Mouse (Mus musculus) hindbrain, embryonic 13.5 days (tissue): Measurements from ENCODE around the gene Srsf2. TPM values are rescaled to one million over a fixed set of nuclear protein-coding genes. Genes with fewer than 3 reads are reported as not detected.
"Not testable (repeated sequence)": the region's sequence is repeated elsewhere in the genome, so short reads cannot be mapped to it uniquely, and the experiment has no call there.

Source experiments
- ATAC-seq: fragments of 200-750 bp; cut with Nextera tagmentation; 2 replicates; pipeline ENCODE4 v1.8.0; 2017; ENCODE audit warnings: moderate TSS enrichment; ENCODE audit not compliant: low FRiP score
- H3K27ac ChIP-seq: fragments of 300-500 bp; sonication (generic); 2 replicates; pipeline ENCODE4 v1.5.1; 2015; ENCODE audit warnings: inconsistent platforms, mild to moderate bottlenecking, moderate library complexity
- H3K27me3 ChIP-seq: fragments of 300-500 bp; sonication (generic); 2 replicates; pipeline ENCODE4 v1.6.1; 2015; ENCODE audit warnings: mild to moderate bottlenecking, inconsistent platforms
- H3K36me3 ChIP-seq: fragments of 300-500 bp; sonication (generic); 2 replicates; pipeline ENCODE4 v1.6.1; 2015; ENCODE audit warnings: mild to moderate bottlenecking, inconsistent platforms
- H3K4me1 ChIP-seq: fragments of 300-500 bp; sonication (generic); replicated peaks from 2 replicates; pipeline ENCODE4 v1.6.1; 2015; ENCODE audit warnings: inconsistent platforms
- H3K4me2 ChIP-seq: fragments of 300-500 bp; sonication (generic); 2 replicates; pipeline ENCODE4 v1.6.1; 2015; ENCODE audit warnings: inconsistent platforms, mild to moderate bottlenecking, moderate library complexity
- H3K4me3 ChIP-seq: fragments of 300-500 bp; sonication (generic); 2 replicates; pipeline ENCODE4 v1.5.1; 2015; ENCODE audit warnings: mild to moderate bottlenecking, inconsistent platforms
- H3K9ac ChIP-seq: fragments of 300-500 bp; sonication (generic); 2 replicates; pipeline ENCODE4 v1.6.1; 2015; ENCODE audit warnings: mild to moderate bottlenecking, inconsistent platforms
- H3K9me3 ChIP-seq: fragments of 300-500 bp; sonication (generic); 2 replicates; pipeline ENCODE4 v1.6.1; 2016; ENCODE audit warnings: inconsistent platforms
- WGBS: fragments of 180-500 bp; shearing (Covaris S2); methylation state at CpG from one replicate; pipeline ENCODE4 v1.1.7; 2015; 5-methylcytosine and 5-hydroxymethylcytosine counted together
- polyA plus RNA-seq: library from polyadenylated mRNA; unstranded; fragments of >200 nt; fragmentation: Nextera tagmentation; extraction: Ambion mirVana; gene quantifications from 2 replicates; pipeline ENCODE4 v1.2.1, GENCODE M21; 2015

Srsf2 gene
- 588 and 607 TPM in 2 replicates for polyA plus RNA-seq

DNA sequence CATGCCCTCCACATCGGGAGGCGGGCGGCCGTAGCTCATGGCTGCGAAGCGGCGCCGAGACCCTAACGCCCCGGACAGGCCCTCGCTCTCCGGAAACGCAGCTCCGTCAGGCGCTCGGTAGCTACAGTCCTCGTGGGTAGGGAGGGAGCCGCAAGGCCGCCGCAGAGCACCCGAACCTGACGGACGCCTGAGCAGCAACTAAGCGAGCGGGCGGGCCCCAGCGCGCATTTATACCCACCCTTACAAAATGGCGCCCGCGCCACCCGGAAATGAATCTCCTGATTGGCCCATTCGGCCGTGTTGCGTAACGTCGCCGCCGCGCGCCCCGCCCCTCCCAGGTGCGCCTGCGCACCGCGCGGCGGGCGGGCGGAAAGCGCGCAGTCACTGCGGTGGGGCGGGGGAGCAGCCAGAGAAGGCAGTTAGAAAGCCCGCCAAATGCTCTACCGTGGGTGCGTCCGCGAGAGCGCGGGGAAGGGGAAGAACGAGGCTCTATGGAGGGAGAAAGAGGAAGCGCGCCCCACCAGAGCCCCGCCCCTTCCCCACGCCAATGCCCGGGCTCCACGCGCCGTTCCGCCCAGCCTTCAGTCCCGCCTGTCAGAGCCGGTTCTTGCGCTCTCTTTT, at the start of gene Srsf2:
Gene Srsf2, minus strand, starts transcription at position 204 of the 621 bp plus-strand sequence.
- H3K9me3 ChIP-seq, result no peaks in the 10 kb centered on the region
- H3K4me1 ChIP-seq, result peaks cover 36% of the 10 kb centered on the region
- H3K4me2 ChIP-seq, result peak within 1 kb of the TSS; percentile 94
- WGBS, result under 1% methylated on average over 67 of the region's 74 CpGs
- no peaks in the 10 kb centered on the region for H3K27me3 ChIP-seq
- peak within 1 kb of the TSS; percentile 97 for H3K9ac ChIP-seq
- peaks cover 23% of the 10 kb centered on the region for H3K36me3 ChIP-seq
- peak within 1 kb of the TSS; percentile 97 for H3K27ac ChIP-seq
- ATAC-seq, result peak; percentile 91
- H3K4me3 ChIP-seq, result peak within 1 kb of the TSS; percentile 94

DNA sequence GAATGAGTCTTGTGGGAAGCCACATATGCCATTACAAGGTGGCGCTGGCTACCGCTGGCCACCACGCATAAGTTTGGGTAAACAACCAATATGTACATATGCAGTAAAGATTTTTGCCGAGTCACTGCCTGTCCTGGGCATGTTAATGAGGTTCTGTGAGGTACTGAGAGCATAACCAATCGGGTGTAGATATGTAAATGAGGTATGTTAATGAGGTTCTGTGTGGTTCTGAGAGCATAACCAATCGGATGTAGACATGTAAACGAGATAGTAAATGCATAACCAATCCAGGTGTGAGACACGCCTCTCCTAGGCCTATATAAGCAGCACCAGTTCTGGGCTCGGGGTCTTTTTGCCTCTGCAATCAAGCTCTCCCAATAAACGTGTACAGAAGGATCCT, 49.7 kb upstream of the Srsf2 start:
- Histone ChIP-seq H3K27me3 (peaks cover 32% of the 10 kb centered on the region), H3K4me1 (peaks cover 13% of the 10 kb centered on the region)
- ATAC-seq, H3K9ac ChIP-seq, H3K4me2 ChIP-seq, H3K9me3 ChIP-seq, H3K4me3 ChIP-seq, H3K27ac ChIP-seq, H3K36me3 ChIP-seq: not testable (repeated sequence)
- 84% methylated on average over 10 of the region's 10 CpGs for WGBS

DNA sequence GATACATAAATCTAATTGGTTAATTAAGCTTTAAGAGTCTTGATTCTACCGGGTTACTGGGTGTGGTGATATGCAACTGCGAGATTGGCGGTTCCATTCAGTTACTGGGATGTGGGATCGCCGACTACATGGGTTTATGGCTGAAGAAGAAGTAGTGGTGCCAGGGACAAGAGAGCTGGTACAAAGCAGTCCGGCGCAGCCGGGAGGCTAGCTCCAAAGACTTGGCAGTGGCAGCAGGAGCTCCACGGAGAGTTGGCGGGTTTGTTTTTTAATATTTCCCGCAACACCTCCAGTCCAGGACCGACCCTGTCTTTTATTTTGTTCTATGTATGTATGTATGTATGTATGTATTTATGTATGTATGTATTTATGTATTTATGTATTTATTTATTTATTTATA, 46.4 kb upstream of the Srsf2 start:
- H3K27ac ChIP-seq, result no peak overlapping the region
- H3K4me3 ChIP-seq, result no peak overlapping the region
- H3K4me1 ChIP-seq, result no peaks in the 10 kb centered on the region
- ATAC-seq, result no peak
- H3K9ac ChIP-seq, result no peak overlapping the region
- H3K27me3 ChIP-seq, result peaks cover 13% of the 10 kb centered on the region
- H3K36me3 ChIP-seq, result no peaks in the 10 kb centered on the region
- 91% methylated on average over 12 of the region's 12 CpGs for WGBS
- no peaks in the 10 kb centered on the region for H3K9me3 ChIP-seq
- H3K4me2 ChIP-seq, result no peak overlapping the region

DNA sequence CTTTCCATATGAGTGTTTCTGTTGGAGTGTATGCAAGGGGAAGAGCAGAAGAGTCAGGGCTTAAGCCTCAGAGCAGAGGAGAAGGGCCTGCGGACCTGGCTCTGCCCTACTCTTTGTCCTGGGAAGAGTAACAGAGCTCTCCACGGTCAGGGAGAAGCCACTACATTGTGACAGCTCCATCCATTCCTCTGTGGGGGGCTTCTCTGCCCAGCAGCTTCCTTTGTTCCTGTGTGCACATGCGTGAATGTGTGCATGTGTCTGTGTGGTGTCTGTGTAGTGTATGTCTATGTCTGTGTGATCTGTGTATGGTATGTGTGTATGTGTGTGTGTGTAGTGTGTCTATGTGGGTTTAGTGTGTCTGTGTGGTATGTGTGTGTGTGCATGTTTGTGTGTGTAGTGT, 42.5 kb upstream of the Srsf2 start:
- no peak for ATAC-seq
- WGBS, result 44% methylated on average over 3 of the region's 3 CpGs

DNA sequence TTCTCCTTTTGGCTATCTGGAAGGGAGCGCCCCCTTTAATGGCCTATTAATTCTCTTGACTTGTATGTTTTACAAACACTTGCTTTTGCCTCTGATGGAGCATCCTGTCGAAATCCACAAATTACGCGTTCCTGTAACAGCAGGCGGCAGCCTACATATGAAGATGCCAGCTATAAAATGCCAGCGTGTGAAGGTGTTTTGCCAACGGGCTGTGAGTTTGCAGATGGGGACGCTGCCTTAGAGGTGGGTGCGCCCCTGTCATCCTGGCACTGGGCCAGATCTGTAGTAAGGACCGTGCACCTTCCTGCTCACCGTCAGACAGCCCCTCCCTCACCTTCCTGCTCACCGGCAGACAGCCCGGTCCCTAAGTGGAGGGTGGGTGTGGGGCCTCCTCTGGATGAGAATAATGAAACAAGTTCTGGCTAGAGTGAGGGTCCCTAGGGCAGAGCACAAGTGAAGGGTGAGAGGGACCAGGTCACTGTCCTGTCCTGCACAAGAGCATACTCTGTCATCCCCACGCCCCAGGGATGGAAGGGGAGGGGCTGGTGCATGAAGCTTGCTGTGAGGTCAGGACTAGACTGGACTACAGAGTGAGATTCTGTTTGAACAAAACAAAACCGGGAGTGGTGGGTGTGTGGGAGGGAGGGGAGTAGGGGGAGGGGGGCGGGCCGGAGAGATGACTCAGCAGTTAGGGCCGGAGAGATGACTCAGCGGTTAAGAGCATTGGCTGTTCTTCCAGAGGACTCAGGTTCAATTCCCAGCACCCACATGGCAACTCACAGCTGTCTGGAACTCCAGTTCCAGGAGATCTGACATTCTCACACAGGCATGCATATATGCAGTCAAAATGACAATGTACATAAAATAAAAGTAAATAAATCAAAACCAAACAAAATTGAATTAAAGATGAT, 40.9 kb upstream of the Srsf2 start:
- no peak overlapping the region for H3K4me3 ChIP-seq
- H3K27ac ChIP-seq, result 0 out of 2 replicates have a peak overlapping the region, but pooled peaks have one; percentile 13
- H3K9ac ChIP-seq, result no peak overlapping the region
- H3K9me3 ChIP-seq, result no peaks in the 10 kb centered on the region
- no peak overlapping the region for H3K4me2 ChIP-seq
- 0 out of 2 replicates have a peak, but pooled peaks cover 7% of the 10 kb centered on the region for H3K4me1 ChIP-seq
- peaks cover 4% of the 10 kb centered on the region; the same call in 1 of the 2 replicates for H3K27me3 ChIP-seq
- H3K36me3 ChIP-seq, result no peaks in the 10 kb centered on the region
- no peak for ATAC-seq
- WGBS, result 70% methylated on average over 19 of the region's 19 CpGs

More for the DNA sequence above, 42.5 kb upstream of the Srsf2 start:
- no peak overlapping the region for H3K4me2 ChIP-seq
- H3K36me3 ChIP-seq, result no peaks in the 10 kb centered on the region
- no peak overlapping the region for H3K4me3 ChIP-seq
- no peak overlapping the region for H3K9ac ChIP-seq
- H3K9me3 ChIP-seq, result no peaks in the 10 kb centered on the region
- 0 out of 2 replicates have a peak, but pooled peaks cover 7% of the 10 kb centered on the region for H3K4me1 ChIP-seq
- no peak overlapping the region for H3K27ac ChIP-seq
- H3K27me3 ChIP-seq, result no peaks in the 10 kb centered on the region

DNA sequence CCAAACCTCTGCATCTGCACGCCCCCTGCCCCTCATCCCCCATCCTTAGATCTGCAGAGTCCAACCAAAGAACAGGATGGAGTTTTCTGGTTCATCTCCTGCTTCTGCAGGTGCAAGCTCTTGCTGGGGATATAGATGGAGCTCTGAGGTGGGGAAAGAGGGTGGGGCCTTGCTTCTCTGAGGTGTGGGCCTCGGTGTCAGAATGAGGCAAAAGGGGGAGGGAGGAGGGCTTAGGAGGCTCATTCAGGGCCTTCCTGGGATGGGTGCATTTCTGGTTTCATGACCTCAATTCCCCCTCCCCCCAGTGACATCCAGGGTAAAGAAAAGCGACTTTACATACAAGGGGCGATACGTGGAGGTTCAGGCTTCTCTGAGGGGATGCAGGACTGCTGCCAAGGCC, 34.2 kb upstream of the Srsf2 start:
- no peak overlapping the region for H3K27ac ChIP-seq
- H3K4me2 ChIP-seq, result no peak overlapping the region
- H3K9ac ChIP-seq, result no peak overlapping the region
- H3K27me3 ChIP-seq, result peaks cover 28% of the 10 kb centered on the region
- no peak for ATAC-seq
- H3K4me3 ChIP-seq, result no peak overlapping the region
- no peaks in the 10 kb centered on the region for H3K9me3 ChIP-seq
- 63% methylated on average over 5 of the region's 5 CpGs for WGBS
- no peaks in the 10 kb centered on the region for H3K36me3 ChIP-seq
- H3K4me1 ChIP-seq, result peaks cover 9% of the 10 kb centered on the region

DNA sequence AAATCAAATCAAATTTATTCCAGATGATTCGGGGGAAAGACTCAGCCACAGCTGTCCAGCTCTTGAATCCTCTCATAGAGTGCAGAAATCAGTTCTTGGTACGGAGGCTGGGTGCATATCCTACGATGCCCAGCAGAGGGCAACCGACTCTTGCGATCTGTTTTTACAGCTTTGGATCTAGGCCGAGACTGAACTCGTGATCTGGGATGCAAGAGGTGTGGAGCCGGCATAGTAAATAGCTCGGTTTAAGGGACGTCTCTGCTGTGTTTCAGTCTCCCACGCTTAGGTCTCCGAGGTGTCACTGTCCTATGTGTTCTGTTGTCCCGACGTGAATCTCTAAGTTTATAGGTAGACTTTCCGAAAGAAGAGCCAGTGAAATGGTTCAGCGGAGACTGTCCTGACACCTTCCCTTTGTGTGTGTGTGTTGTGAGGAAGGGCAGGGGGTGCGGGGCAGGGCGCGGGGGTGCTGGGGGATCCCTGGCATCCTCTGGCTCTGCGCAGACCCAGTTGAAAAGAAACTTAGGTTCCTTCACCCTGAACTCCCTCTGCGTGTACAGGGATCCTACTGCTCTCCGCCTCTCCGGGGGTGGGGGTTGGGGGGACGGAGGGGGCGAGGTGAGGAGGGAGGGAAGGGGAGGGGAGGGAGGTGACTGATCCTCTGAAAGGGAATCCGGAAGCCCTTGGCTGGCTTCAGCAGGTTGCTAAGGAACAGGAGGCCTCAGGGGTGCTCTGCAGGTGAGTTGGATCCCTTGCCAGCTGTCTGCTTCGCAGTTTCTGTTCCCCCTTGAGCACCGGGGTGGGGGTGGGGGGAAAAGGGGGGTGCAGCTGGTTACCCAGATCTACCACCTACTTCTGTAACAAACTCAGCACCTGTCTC, 32.6 kb upstream of the Srsf2 start:
- WGBS, result 3% methylated on average over 27 of the region's 28 CpGs
- Histone ChIP-seq H3K9me3 (no peaks in the 10 kb centered on the region), H3K4me1 (peaks cover 9% of the 10 kb centered on the region), H3K27me3 (peaks cover 28% of the 10 kb centered on the region), H3K9ac (peak overlapping the region; percentile 53; the same call in 1 of the 2 replicates), H3K36me3 (no peaks in the 10 kb centered on the region), H3K4me3 (peak overlapping the region; percentile 16), H3K4me2 (peak overlapping the region; percentile 43), H3K27ac (no peak overlapping the region)
- 0 out of 2 replicates have a peak, but pooled peaks have one; percentile 54 for ATAC-seq

DNA sequence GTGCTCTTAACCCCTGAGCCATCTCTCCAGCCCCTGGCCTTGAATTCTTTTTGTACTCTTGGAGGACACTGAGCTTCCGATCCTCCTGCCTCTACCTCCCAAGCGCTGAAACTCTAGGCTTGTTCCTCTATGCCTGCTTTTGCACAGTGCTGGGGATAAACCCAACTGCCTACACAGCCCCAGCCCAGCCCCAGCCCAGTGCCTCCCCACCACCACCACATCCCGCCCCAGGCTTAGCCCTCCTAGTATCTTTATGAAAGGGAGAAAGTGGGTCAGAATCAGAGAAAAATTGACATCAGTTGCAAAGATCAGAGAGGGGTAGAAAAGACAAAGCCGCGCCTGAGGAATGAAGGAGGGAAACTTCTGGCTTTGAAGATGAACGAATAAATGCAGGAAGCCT, 31.2 kb upstream of the Srsf2 start:
- no peaks in the 10 kb centered on the region for H3K36me3 ChIP-seq
- no peak overlapping the region for H3K4me2 ChIP-seq
- H3K4me3 ChIP-seq, result no peak overlapping the region
- no peak overlapping the region for H3K9ac ChIP-seq
- peaks cover 9% of the 10 kb centered on the region for H3K4me1 ChIP-seq
- no peak overlapping the region for H3K27ac ChIP-seq
- no peak for ATAC-seq
- no peaks in the 10 kb centered on the region for H3K9me3 ChIP-seq
- 83% methylated on average over 6 of the region's 6 CpGs for WGBS
- H3K27me3 ChIP-seq, result peaks cover 26% of the 10 kb centered on the region

DNA sequence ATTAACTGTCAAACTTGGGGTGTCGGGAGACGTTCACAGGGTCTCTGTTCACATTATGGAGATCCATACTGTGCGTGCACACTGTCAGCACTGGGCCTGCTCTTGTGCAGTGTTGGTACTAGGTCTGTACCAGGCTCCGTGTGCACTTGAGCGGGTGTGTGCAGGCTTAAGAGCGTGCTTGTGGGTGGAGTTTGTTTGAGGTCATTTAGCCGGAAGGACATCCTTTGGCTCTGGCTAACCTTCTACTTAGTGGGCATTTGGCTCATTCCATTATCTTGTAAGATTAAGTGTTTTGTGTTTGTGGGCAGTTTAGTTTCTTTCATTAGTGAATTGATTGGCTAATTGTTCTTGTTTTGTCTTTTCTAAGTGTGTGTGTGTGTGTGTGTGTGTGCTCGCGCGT, 29.6 kb upstream of the Srsf2 start:
- no peak overlapping the region for H3K4me3 ChIP-seq
- no peak overlapping the region for H3K4me2 ChIP-seq
- no peak overlapping the region for H3K27ac ChIP-seq
- no peak for ATAC-seq
- H3K27me3 ChIP-seq, result peaks cover 20% of the 10 kb centered on the region
- H3K9ac ChIP-seq, result no peak overlapping the region
- WGBS, result 81% methylated on average over 10 of the region's 10 CpGs
- H3K9me3 ChIP-seq, result no peaks in the 10 kb centered on the region
- no peaks in the 10 kb centered on the region for H3K36me3 ChIP-seq
- peaks cover 9% of the 10 kb centered on the region for H3K4me1 ChIP-seq

DNA sequence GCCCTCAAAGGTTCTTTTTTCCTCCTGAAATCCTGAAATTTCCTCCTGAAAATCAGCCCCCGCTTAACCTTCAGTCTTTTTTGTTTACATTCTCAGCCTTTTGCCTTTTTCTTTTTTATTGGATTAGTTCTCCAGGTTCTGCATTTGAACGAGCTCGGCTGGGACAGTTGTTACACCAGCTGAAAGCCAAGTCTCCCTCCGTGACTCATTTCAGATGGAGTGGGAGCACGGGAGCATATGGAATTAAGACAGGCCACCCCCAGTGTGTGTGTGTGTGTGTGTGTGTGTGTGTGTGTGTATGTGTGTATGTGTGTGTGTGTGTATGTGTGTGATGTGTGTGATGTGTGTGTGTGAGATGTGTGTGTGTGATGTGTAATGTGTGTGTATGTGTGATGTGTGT, 28.5 kb upstream of the Srsf2 start:
- H3K4me2 ChIP-seq, result no peak overlapping the region
- ATAC-seq, result no peak
- no peak overlapping the region for H3K9ac ChIP-seq
- H3K4me3 ChIP-seq, result no peak overlapping the region
- peaks cover 12% of the 10 kb centered on the region for H3K27me3 ChIP-seq
- H3K27ac ChIP-seq, result no peak overlapping the region
- H3K9me3 ChIP-seq, result no peaks in the 10 kb centered on the region
- 81% methylated on average over 5 of the region's 5 CpGs for WGBS
- H3K4me1 ChIP-seq, result peaks cover 9% of the 10 kb centered on the region
- H3K36me3 ChIP-seq, result no peaks in the 10 kb centered on the region

DNA sequence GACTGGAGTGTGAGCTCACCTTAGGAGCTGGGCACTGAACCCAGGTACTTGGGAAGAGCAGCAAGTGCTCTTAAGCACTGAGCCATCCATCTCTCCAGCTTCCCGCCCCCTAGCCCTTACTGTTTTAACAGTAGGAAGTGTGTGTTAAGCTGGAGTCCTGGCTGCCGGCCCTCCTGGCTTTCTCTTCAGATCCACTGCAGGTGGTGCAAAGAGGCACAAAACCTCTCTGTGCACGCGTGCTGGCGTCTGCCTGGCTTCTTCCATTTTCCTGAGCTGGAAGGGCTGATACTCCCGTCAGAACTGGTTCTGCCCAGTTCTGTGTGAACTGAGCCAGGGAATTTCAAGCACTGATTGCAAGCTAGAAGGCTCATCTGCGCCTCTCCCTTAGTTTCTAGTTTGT, 27.9 kb upstream of the Srsf2 start:
- peaks cover 7% of the 10 kb centered on the region for H3K27me3 ChIP-seq
- WGBS, result 66% methylated on average over 7 of the region's 7 CpGs
- H3K4me2 ChIP-seq, result no peak overlapping the region
- peaks cover 4% of the 10 kb centered on the region for H3K4me1 ChIP-seq
- no peak overlapping the region for H3K4me3 ChIP-seq
- ATAC-seq, result no peak
- H3K27ac ChIP-seq, result no peak overlapping the region
- H3K9me3 ChIP-seq, result no peaks in the 10 kb centered on the region
- H3K36me3 ChIP-seq, result peaks cover 2% of the 10 kb centered on the region; the same call in 1 of the 2 replicates
- H3K9ac ChIP-seq, result no peak overlapping the region

DNA sequence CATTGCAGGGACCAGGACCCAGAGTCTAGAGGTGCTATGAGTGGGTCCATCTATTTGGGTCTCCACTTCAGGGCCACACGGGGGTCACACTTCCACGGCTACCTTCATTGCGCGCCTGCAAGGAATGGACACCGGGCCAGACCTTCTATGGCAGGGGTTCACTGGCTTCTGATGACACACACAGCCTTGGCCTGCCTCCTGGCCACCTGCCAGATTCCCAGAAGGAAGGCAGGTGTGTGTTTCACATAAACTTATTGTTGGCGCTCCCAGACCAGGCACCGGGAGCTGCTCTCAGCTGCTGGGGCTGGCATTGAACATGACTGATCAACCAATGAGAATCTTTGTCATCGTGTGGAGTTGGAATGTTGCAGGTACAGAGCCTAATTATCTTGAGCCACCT, 25.6 kb upstream of the Srsf2 start:
- no peaks in the 10 kb centered on the region for H3K9me3 ChIP-seq
- H3K4me1 ChIP-seq, result no peaks in the 10 kb centered on the region
- no peak overlapping the region for H3K4me2 ChIP-seq
- H3K27me3 ChIP-seq, result no peaks in the 10 kb centered on the region
- H3K4me3 ChIP-seq, result no peak overlapping the region
- no peak overlapping the region for H3K27ac ChIP-seq
- ATAC-seq, result no peak
- 93% methylated on average over 8 of the region's 8 CpGs for WGBS
- no peak overlapping the region for H3K9ac ChIP-seq
- peaks cover 24% of the 10 kb centered on the region for H3K36me3 ChIP-seq
